Mouse (Mus musculus) left cerebral cortex, adult 8-10 months (tissue): ENCODE data around the gene Bcl6b. TPM values are rescaled to one million over a fixed set of nuclear protein-coding genes. Genes with fewer than 3 reads are reported as not detected.

Experiments used
- DNase-seq, 2 experiments: peaks; one replicate each; pipeline ENCODE4 v3.0.0; 2022; ENCODE audit warnings: low spot score in 2 of 2
- microRNA-seq, 2 experiments: library from miRNA; unstranded; fragments of <30 nt; microRNA quantifications; one replicate each; pipeline ENCODE4 v1.2.0; 2022
- total RNA-seq, 4 experiments: library from RNA; stranded (reverse); gene quantifications; 2 replicates each; pipeline ENCODE4 v1.2.4; 2022

Bcl6b gene
- total RNA-seq, 4 experiments from 2014 or later, result 1.0 to 2.2 (median 1.9) TPM

GRCm38 (mm10) chr11:70174491-70174890 lies 55.1 kb downstream of the Bcl6b start:
- DNase-seq, result no peak

Small RNA genes within 50 kb of the gene (microRNA-seq; reads per million reads assigned to microRNA genes)
- 672 to 2,169 reads per million in 2 experiments for gene Mir195a
- gene Mir497, result 0 reads per million in 2 experiments
- 0 reads per million in 2 experiments for gene Mir497b

Other genes with a start within 250 kb of the Bcl6b start
- 100 to 1,000 TPM; 108 to 126 (median 118) TPM for gene Ctdnep1, start 248.6 kb downstream of the Bcl6b start, total RNA-seq
- gene Elp5, start 247.3 kb downstream of the Bcl6b start, total RNA-seq, result 100 to 1,000 TPM in 1 of 4 experiments, 10 to 100 TPM in 3; 78.7 to 101 (median 87.1) TPM
- gene Gabarap, start 238.7 kb downstream of the Bcl6b start, total RNA-seq, result 100 to 1,000 TPM; 218 to 247 (median 236) TPM
- 10 to 100 TPM; 49.6 to 59.9 (median 51.8) TPM for gene Phf23, start 234.0 kb downstream of the Bcl6b start, total RNA-seq
- gene Dvl2, start 229.2 kb downstream of the Bcl6b start, total RNA-seq, result 10 to 100 TPM; 28.0 to 36.9 (median 32.9) TPM
- 10 to 100 TPM; 57.9 to 68.3 (median 61.2) TPM for gene Acadvl, start 214.4 kb downstream of the Bcl6b start, total RNA-seq
- 100 to 1,000 TPM; 721 to 849 (median 797) TPM for gene Dlg4, start 212.9 kb downstream of the Bcl6b start, total RNA-seq
- gene Asgr1, start 175.7 kb downstream of the Bcl6b start, total RNA-seq, result 1 to 10 TPM in 2 of 4 experiments, under 1 TPM in 2; 0.77 to 2.4 (median 1.5) TPM
- gene Asgr2, start 137.2 kb downstream of the Bcl6b start, total RNA-seq, result not detected
- 1 to 10 TPM in 1 of 4 experiments, under 1 TPM in 3; 0.57 to 1.1 (median 0.76) TPM for gene Mgl2, start 99.5 kb downstream of the Bcl6b start, total RNA-seq
- 1 to 10 TPM in 3 of 4 experiments, under 1 TPM in 1; 0.96 to 3.3 (median 2.7) TPM for gene Clec10a, start 73.6 kb downstream of the Bcl6b start, total RNA-seq
- 10 to 100 TPM; 32.3 to 43.4 (median 36.5) TPM for gene Slc16a11, start 17.0 kb downstream of the Bcl6b start, total RNA-seq
- 10 to 100 TPM in 1 of 4 experiments, 1 to 10 TPM in 3; 7.6 to 10.4 (median 8.5) TPM for gene Slc16a13, start 8.7 kb downstream of the Bcl6b start, total RNA-seq
- 10 to 100 TPM; 41.0 to 46.9 (median 42.0) TPM for gene 0610010K14Rik, start 8.1 kb upstream of the Bcl6b start, total RNA-seq
- gene Gm21988, start 10.0 kb upstream of the Bcl6b start, total RNA-seq, result 1 to 10 TPM; 3.2 to 5.1 (median 3.8) TPM
- 100 to 1,000 TPM; 197 to 255 (median 240) TPM for gene Rnasek, start 10.0 kb upstream of the Bcl6b start, total RNA-seq
- gene Alox12, start 25.6 kb upstream of the Bcl6b start, total RNA-seq, result under 1 TPM; 0.23 to 0.82 (median 0.55) TPM
- gene Alox12e, start 92.8 kb upstream of the Bcl6b start, total RNA-seq, result under 1 TPM; 0.21 to 0.39 (median 0.26) TPM
- under 1 TPM in 1 of 4 experiments, not detected in 3; 0.35 TPM for gene Alox15, start 122.2 kb upstream of the Bcl6b start, total RNA-seq
- 10 to 100 TPM; 31.9 to 37.0 (median 35.2) TPM for gene Pelp1, start 180.2 kb upstream of the Bcl6b start, total RNA-seq
- 10 to 100 TPM; 62.4 to 85.9 (median 70.1) TPM for gene Arrb2, start 202.8 kb upstream of the Bcl6b start, total RNA-seq
- 10 to 100 TPM; 10.8 to 14.1 (median 13.5) TPM for gene Med11, start 222.1 kb upstream of the Bcl6b start, total RNA-seq
- under 1 TPM; 0.11 to 0.79 (median 0.46) TPM for gene Zmynd15, start 229.6 kb upstream of the Bcl6b start, total RNA-seq
- 1 to 10 TPM in 3 of 4 experiments, under 1 TPM in 1; 0.97 to 4.6 (median 2.3) TPM for gene Cxcl16, start 230.2 kb upstream of the Bcl6b start, total RNA-seq